Mouse (Mus musculus): ENCODE measurements around the gene Defb45.

- no peak for TF ChIP-seq POLR2A (IDR thresholded peaks at IDR 0.05; ENCODE audit: extremely low read depth, insufficient read depth, low read length)
- TF ChIP-seq CTCF (IDR thresholded peaks at IDR 0.05; ENCODE audit: extremely low read depth, insufficient read depth, low read length): no peak
Measured at GRCm38 (mm10) chr2:152548124-152548523, 51.1 kb downstream of the Defb45 start.

Measured in cortical plate, adult 2 months (tissue).